Mouse (Mus musculus) cerebellum, adult 18-20 months (tissue): ENCODE data around the gene Col4a4.

Experiments
- DNase-seq, 2 experiments: peaks; one replicate each; pipeline ENCODE4 v3.0.0; 2021

The Col4a4 gene

GRCm38 (mm10) chr1:82577339-82577738 lies 9.3 kb downstream of the Col4a4 start:
- DNase-seq: no peak

GRCm38 (mm10) chr1:82576182-82576581 lies 10.5 kb downstream of the Col4a4 start:
- DNase-seq: no peak

DNA sequence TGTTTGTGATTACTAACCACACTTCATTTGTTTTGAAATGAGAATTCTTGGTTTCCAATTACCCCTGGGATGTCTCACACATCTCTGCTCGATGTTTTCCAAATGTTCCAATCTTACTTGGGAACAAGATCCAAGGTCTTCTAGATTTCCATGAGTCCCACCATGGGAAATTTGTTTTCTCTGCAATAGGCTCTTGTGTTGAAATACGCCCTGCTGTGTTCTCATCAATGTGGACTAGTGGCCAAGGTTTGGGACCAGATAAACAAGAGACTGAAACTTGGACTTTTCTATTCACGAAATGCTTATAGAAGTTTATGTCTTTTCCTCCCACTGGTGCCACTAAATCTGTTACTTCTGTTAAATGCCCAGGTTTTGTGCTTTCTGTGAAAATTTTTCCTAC lies 11.0 kb downstream of the Col4a4 start:
- no peak for DNase-seq

- DNase-seq: no peak
Observed at GRCm38 (mm10) chr1:82571758-82572157, 14.9 kb downstream of the Col4a4 start.

DNA sequence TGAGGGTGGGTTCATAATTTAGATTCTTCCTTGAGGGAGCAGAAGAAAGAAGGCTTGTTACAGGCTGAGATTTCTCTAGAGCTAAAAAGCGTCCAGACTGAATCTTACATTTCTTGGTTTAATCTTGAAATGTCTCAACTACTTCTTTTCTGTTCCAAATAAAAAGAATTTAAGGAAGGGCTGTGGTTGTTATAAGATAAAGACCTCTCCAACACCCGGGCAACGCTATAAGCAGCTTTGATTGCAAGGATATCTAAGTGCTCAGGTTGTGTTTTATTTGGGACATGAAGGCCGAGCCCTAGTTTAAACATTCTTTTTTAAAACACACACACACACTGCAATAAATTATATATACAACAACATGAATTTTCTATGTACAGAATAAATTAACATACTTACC lies 17.2 kb downstream of the Col4a4 start:
- no peak for DNase-seq

DNA sequence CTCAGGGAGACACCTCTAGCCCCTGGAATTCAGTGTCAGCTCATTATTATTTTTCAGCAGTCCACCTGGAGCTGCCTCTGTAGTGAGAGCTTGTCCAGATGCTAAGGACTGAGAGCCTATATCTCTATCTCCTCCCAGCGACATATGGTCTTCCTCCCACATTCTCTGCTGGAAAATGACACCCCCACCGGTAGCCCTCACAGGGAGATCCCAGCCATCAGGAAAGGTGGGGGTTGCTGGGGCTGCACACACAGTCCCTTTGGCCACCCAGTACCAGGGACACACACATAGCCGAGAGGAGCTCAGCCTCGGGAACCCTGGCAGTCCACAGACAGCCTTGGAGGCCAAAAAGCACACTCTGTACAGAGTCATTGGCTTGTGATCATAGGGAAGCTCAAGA lies 26.4 kb downstream of the Col4a4 start:
- no peak for DNase-seq

DNA sequence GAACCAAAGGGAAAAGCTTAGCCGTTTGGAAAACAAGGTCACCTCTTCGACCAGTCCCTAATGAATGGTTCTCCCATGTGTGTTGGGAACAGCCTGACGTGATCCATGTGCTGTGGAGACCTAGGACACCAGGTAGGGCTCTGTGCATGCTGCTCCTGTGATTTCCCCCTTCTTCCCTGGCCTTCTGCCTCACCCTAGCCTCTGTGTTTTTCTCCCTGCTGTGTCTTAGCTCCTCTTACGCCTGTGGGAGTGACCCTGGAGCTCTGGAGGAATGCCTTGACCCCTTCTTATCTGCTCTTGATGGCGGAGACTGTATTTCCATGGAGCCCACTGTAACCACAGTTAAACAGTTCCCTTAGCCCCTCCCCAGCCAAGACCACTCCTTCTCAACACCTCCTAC lies 31.8 kb downstream of the Col4a4 start:
- no peak for DNase-seq

- DNase-seq: peak; percentile 6 to 11
Observed at GRCm38 (mm10) chr1:82554443-82554850, 32.2 kb downstream of the Col4a4 start.

DNA sequence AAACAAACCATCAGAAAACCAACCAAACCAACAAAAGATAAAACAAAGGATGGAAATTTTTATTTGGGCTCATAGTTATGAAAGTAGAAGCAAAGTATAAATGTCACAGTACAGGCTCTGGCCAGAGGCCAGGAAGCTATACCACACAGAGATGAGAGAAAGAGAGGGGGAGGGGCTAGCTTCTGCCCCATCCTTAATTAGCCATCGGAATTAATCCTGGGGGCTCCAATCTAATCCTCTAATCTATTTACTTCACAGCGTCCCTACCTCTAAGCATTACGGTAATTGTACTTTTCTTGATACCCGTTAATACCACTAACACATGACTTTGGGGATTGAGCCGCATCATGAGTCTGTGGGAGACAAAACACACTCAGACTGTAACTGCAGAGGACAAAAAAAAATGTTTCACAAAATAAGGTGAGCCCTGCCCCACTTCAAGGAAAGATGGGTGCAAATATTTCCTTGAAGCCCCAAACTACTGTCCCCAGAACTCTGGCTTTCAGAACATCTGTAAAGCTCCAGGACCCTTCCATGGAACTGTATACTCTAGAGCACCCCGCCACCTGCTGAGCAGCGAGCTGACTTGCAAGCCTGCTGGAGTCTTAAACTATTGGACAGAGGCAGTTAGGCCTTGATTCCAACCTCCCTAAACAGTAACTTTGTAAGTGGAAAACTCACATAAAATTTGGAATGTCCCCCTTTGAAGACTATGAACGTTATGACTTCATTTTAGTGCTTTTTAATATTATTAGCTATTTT lies 41.3 kb downstream of the Col4a4 start:
- no peak for DNase-seq

- no peak for DNase-seq
Observed at GRCm38 (mm10) chr1:82544419-82545185, 42.0 kb downstream of the Col4a4 start.

DNA sequence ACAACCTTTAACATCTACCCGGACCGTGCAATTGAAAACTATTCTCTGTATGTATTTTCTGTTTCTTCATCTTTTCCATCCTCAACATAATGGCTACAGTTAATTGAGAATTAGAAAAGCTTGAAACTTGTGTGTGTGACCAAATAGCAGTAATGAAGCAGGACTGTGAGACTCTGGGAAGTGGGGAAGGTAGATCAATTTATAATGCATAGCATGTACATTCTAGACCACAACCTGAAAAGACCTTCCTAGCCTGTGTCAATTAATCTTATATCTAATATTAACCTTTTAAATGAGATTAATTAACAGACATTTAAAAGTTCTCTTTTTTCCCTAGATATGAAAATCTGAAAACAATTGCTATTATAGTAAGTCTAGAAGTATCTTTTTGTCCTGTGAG lies 42.7 kb downstream of the Col4a4 start:
- no peak for DNase-seq

GRCm38 (mm10) chr1:82540056-82540455 lies 46.6 kb downstream of the Col4a4 start:
- no peak for DNase-seq

DNA sequence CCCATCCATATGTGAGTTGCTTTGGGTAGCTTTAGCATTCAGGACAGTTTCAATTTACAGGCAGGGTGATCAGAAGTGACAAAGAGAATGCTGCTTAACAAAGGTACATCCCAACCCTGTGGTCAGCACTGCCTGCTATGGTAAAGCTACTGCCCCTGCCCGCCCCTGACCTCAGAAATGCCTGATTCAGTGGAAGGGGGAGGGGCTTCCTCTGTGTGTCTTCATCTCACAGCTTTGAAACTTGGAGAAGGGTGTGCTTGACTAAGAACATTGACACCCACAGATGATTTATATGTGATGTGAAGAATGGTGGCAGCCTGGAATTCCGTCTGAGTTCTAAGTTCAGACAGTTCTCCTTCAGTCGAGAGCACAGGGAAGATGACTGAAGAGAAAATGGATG lies 48.8 kb downstream of the Col4a4 start:
- DNase-seq: no peak

DNA sequence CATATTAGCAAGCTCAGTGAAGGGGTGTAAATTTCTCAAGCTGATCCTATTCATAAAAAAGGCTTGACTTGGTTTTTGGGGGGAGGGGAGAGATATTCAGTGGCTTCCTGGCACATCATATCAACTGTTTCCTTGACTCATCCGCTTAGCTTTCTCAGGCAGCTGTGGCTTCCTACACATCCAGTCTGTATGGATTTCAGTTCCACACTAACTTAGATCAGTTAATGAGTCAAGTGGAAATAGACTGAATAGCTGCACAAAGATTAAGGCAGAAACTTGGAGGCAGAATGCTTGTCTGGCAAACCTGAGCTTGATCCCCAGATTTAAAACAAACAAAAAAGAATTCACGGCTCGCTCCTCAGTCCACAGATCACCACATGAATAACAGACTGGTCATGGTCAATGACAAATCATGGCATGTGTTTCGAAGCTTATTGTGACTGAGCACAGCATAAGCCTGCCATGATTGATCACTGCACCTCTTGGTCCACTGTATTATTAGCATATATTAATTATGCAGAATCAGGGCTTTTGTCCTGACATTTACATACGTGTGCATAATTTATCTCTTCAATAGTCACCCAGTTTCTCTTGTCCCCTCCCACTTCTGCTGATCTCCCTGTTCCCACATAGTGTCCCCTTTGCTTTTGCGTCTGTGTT lies 50.0 kb downstream of the Col4a4 start:
- DNase-seq: no peak

DNA sequence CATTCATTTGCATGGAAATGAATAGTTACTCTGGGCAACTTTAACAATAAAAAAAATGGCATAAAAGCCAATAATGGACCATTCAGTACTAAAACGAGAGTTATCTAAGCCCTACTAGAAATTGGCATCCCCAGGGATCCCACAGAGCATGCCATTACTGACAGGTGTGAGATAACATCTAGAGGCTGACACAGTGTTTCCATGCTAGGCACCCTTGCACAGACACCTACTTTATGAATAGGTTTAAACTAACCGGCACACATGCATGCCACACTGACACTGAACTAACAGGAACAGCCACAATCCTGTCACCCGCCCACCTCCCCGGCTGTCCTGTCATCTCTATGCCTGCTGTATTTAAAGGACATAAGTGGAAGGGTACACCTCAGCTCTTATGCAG lies 58.7 kb downstream of the Col4a4 start:
- DNase-seq: no peak

GRCm38 (mm10) chr1:82491954-82492353 lies 94.7 kb downstream of the Col4a4 start:
- DNase-seq: no peak

GRCm38 (mm10) chr1:82486371-82486770 lies 100.3 kb downstream of the Col4a4 start:
- DNase-seq: no peak

DNA sequence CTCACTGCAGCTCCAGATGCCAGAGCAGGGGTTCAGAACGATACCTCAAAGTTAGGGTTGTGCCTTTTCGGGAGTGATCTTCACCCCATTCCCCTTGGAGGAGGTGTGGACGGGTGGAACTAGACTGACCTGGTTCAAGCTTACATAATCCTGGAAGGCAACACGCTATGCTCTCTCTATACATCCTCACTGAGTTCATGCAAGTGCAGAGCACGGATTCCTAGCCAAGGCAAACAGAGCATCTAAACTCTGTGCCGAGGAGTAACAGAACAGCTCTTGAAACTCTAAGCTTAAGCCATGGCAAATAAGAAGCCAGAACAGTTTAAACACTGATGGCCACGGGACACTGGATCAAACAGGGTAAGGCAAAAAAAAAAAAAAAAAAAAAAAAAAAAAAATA lies 104.3 kb downstream of the Col4a4 start:
- no peak for DNase-seq

GRCm38 (mm10) chr1:82479696-82480487 lies 106.8 kb downstream of the Col4a4 start:
- no peak for DNase-seq

GRCm38 (mm10) chr1:82476746-82477145 lies 109.9 kb downstream of the Col4a4 start:
- DNase-seq: no peak

DNA sequence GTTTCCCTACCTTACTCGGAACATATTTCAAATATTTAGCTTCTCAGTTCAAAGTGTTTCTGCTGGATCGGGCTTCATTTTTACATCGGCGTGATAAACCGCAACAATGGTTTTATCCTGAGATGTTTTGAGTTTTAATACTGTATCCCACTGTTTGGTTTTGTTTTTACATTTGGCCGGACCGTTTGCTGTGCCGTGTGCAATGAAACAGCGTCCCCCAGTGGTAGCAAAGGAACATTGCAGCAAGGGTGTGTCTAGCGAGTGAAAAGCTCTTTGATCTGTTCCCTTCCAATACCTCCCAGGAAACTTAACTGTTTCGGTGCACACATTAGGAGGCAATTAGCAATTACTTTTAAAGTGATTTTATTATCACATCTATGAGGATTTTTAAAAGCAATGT lies 110.4 kb downstream of the Col4a4 start:
- DNase-seq: peak; percentile 23 to 28

GRCm38 (mm10) chr1:82475821-82476220 lies 110.8 kb downstream of the Col4a4 start:
- no peak for DNase-seq

DNA sequence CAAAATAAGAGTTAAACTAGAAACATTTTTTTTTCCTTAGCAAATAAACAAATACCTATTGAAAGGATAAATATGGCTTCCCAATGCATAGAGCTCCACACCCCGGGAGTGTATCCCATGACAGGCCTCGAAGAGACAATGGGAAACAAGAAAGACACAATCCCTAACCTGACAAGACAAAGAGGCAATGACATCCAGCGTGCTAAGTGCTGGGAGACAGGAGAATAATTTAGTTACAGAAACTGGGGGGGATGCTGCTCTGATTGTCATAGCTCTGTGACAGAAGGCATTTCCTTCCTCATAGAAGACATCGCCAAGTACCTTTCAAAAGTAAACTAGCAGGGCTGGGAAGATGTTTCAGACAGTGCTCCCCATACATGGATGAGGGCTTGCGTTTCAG lies 111.4 kb downstream of the Col4a4 start:
- DNase-seq: no peak
